Mouse (Mus musculus): ENCODE measurements around the gene Hoxa5.

The Hoxa5 gene

GRCm38 (mm10) chr6:52191860-52192550 lies 12.4 kb downstream of the Hoxa5 start:
- DNase-seq: no peak

- DNase-seq: no peak
These were observed 13.2 kb downstream of the Hoxa5 start, which contains the start of gene Hoxa4 for GRCm38 (mm10) chr6:52190906-52191810. TSS of gene Hoxa4 (minus strand) at chr6:52191753.

GRCm38 (mm10) chr6:52190410-52190809 lies 14.0 kb downstream of the Hoxa5 start:
- no peak for DNase-seq

GRCm38 (mm10) chr6:52189909-52190308 lies 14.5 kb downstream of the Hoxa5 start:
- no peak for DNase-seq

- DNase-seq: no peak
These were observed 15.2 kb downstream of the Hoxa5 start for GRCm38 (mm10) chr6:52189172-52189591.

- DNase-seq: no peak
These were observed 17.9 kb downstream of the Hoxa5 start for GRCm38 (mm10) chr6:52186500-52186899.

GRCm38 (mm10) chr6:52185834-52186233 lies 18.6 kb downstream of the Hoxa5 start:
- DNase-seq: no peak

- no peak for DNase-seq
These were observed 19.2 kb downstream of the Hoxa5 start for GRCm38 (mm10) chr6:52185222-52185621.

- DNase-seq: no peak
These were observed 19.7 kb downstream of the Hoxa5 start for GRCm38 (mm10) chr6:52184668-52185067.

- no peak for DNase-seq
These were observed 20.9 kb downstream of the Hoxa5 start for GRCm38 (mm10) chr6:52183311-52184080.

GRCm38 (mm10) chr6:52182793-52183192 lies 21.6 kb downstream of the Hoxa5 start:
- DNase-seq: no peak

- no peak for DNase-seq
These were observed 22.4 kb downstream of the Hoxa5 start for GRCm38 (mm10) chr6:52182030-52182429.

- DNase-seq: no peak
These were observed 23.7 kb downstream of the Hoxa5 start for GRCm38 (mm10) chr6:52180726-52181125.

- DNase-seq: no peak
These were observed 24.1 kb downstream of the Hoxa5 start for GRCm38 (mm10) chr6:52180213-52180710.

- DNase-seq: no peak
These were observed 24.7 kb downstream of the Hoxa5 start for GRCm38 (mm10) chr6:52179690-52180089.

GRCm38 (mm10) chr6:52178918-52179665 lies 25.3 kb downstream of the Hoxa5 start:
- no peak for DNase-seq

GRCm38 (mm10) chr6:52177806-52178205 lies 26.6 kb downstream of the Hoxa5 start:
- DNase-seq: no peak

GRCm38 (mm10) chr6:52177061-52177735 lies 27.2 kb downstream of the Hoxa5 start, which contains the start of gene 5730596B20Rik:
TSS of gene 5730596B20Rik (plus strand) at chr6:52177498.
- DNase-seq: no peak

- no peak for DNase-seq
These were observed 28.0 kb downstream of the Hoxa5 start for GRCm38 (mm10) chr6:52176391-52176790.

- DNase-seq: no peak
These were observed 28.5 kb downstream of the Hoxa5 start for GRCm38 (mm10) chr6:52175864-52176263.

- no peak for DNase-seq
These were observed 29.2 kb downstream of the Hoxa5 start for GRCm38 (mm10) chr6:52174968-52175751.
